Comparison of ENCODE assay signal across 9 mouse cellular contexts in the genomic region with DNA sequence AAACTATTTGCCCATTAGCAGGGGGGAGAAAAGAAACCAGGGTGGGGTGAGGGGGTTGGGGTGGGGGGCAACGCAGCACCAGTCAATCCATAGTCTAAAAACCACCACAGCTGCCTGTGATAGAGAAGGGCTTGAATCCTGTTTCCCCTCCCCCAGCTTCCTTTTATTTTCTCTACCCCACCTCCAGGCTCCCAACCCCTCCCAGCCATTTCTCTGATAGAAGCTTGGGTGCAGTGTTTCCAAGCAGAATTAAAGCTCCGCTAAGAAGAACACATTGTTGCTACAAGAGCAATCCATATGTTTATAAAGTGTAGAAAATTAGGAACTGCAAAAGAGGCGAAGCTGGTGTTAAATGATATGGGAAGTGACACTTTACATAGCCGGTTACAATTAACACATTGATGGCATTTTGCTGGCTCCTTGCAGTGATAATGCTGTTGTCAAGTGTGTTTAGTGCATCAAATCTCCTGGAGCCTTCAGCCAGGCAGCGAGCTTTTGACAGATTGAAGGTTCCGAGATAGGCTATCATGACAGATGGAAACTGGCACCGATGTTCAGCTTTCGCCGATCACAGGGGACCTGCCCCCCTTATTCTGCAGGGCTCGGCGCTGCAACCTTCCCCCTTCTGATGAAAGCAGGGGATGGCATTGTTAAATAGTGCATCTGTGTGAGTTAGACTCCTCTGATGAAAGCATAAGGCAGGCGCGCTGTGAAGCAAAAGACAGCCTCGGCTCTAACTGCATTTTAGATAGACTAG.
DNase-seq lines count a peak whose midpoint lies in the region; ATAC-seq and TF ChIP-seq lines count a peak whose summit lies in the region.
"Had no signal": no experiment of that assay in that cellular context is flagged by ENCODE, and none has a peak within 500 bp of the region (broad histone marks: within the 10 kb centered on the region; RNA-seq: fewer than 3 reads in every experiment).

No protein-coding gene starts in this region.

- H3K9ac ChIP-seq in heart, embryonic 14.5 days (ENCODE audit: low read length), result peak overlapping the region; percentile 12; the same call in 1 of the 2 replicates
- H3K9ac ChIP-seq in heart, adult 2 months (ENCODE audit: low read depth, low read length), result no peak overlapping the region
- H3K9ac ChIP-seq in forebrain, embryonic 13.5 days, result peak overlapping the region; percentile 58

- TF ChIP-seq CTCF in heart, adult 2 months (IDR thresholded peaks at IDR 0.05), result no peak

- H3K79me2 ChIP-seq in heart, adult 2 months (replicated peaks; ENCODE audit: control insufficient read depth, insufficient read depth, low read length), result no peaks in the 10 kb centered on the region

- H3K4me3 ChIP-seq in heart, embryonic 14.5 days (ENCODE audit: control insufficient read depth in 1 of 2, insufficient read depth in 1 of 2, low read depth in 1 of 2, low read length in 2 of 2), result peak overlapping the region; percentile 15 to 27
- H3K4me3 ChIP-seq in heart, adult 2 months, result no peak overlapping the region
- peak overlapping the region; percentile 32 for H3K4me3 ChIP-seq in forebrain, embryonic 13.5 days
- H3K4me3 ChIP-seq in midbrain, embryonic 10.5 days, result peak overlapping the region; percentile 55

- DNase-seq in heart, adult 2 months, result no peak
- DNase-seq in brain, adult 2 months (ENCODE audit: low read depth, low spot score), result peak; percentile 33
- DNase-seq in midbrain, embryonic 10.5 days (ENCODE audit: low spot score), result peak; percentile 45
- no peak for DNase-seq in urinary bladder, postnatal 25 days (ENCODE audit: low spot score)

- peak overlapping the region; percentile 67 for H3K4me2 ChIP-seq in heart, embryonic 14.5 days (ENCODE audit: low read length)
- H3K4me2 ChIP-seq in forebrain, embryonic 13.5 days, result peak overlapping the region; percentile 66

- H3K4me1 ChIP-seq in heart, embryonic 14.5 days (ENCODE audit: control insufficient read depth in 2 of 2, insufficient read depth in 2 of 2, low read length in 2 of 2), result peaks cover 0 to 6% of the 10 kb centered on the region in 2 experiments; a peak in 1 of 4 replicates
- H3K4me1 ChIP-seq in heart, adult 2 months (ENCODE audit: control insufficient read depth, insufficient read depth, low read length), result no peaks in the 10 kb centered on the region
- H3K4me1 ChIP-seq in forebrain, embryonic 13.5 days, result peaks cover 41% of the 10 kb centered on the region
- peaks cover 40% of the 10 kb centered on the region for H3K4me1 ChIP-seq in midbrain, embryonic 10.5 days

- ATAC-seq in heart, embryonic 14.5 days (ENCODE audit: insufficient number of reproducible peaks, insufficient read depth, low FRiP score, low read depth), result no peak
- ATAC-seq in forebrain, embryonic 13.5 days, result peak; percentile 92
- no peak for ATAC-seq in megakaryocyte-erythroid progenitor cell, adult 5-6 weeks (replicated peaks; ENCODE audit: low FRiP score, low TSS enrichment, poor library complexity, severe bottlenecking)
- ATAC-seq in inflammation-experienced regulatory T-cells, adult 6 months, result no peak
- ATAC-seq: Patski had no signal

- TF ChIP-seq EP300 in heart, adult 2 months (IDR thresholded peaks at IDR 0.05; ENCODE audit: insufficient read depth, low read depth, low read length), result no peak

- 0 out of 2 replicates have a peak, but pooled peaks cover 8% of the 10 kb centered on the region for H3K27me3 ChIP-seq in heart, embryonic 14.5 days (ENCODE audit: control insufficient read depth, insufficient read depth, low read length)
- peaks cover 5% of the 10 kb centered on the region for H3K27me3 ChIP-seq in heart, adult 2 months (ENCODE audit: control insufficient read depth, insufficient read depth, low read length)
- H3K27me3 ChIP-seq in forebrain, embryonic 13.5 days, result peaks cover 10% of the 10 kb centered on the region; the same call in 1 of the 2 replicates
- peaks cover 45% of the 10 kb centered on the region for H3K27me3 ChIP-seq in midbrain, embryonic 10.5 days (ENCODE audit: low read depth, poor library complexity, severe bottlenecking)

- no peak for TF ChIP-seq POLR2A in heart, adult 2 months (IDR thresholded peaks at IDR 0.05; ENCODE audit: insufficient read depth, low read depth, low read length)

- H3K36me3 ChIP-seq in heart, embryonic 14.5 days (ENCODE audit: control insufficient read depth, insufficient read depth, low read length), result no peaks in the 10 kb centered on the region
- H3K36me3 ChIP-seq in heart, adult 2 months (ENCODE audit: control insufficient read depth, insufficient read depth, low read length), result no peaks in the 10 kb centered on the region
- no peaks in the 10 kb centered on the region for H3K36me3 ChIP-seq in forebrain, embryonic 13.5 days (ENCODE audit: poor library complexity, severe bottlenecking)
- no peaks in the 10 kb centered on the region for H3K36me3 ChIP-seq in midbrain, embryonic 10.5 days

- no peak overlapping the region for H3K27ac ChIP-seq in heart, embryonic 14.5 days (replicated peaks in 1 of 2; ENCODE audit: control insufficient read depth in 1 of 2, insufficient read depth in 1 of 2, low read depth in 2 of 2, low read length in 2 of 2)
- H3K27ac ChIP-seq in heart, adult 2 months, result no peak overlapping the region
- H3K27ac ChIP-seq in forebrain, embryonic 13.5 days, result peak overlapping the region; percentile 68
- H3K27ac ChIP-seq in midbrain, embryonic 10.5 days (replicated peaks), result peak overlapping the region; percentile 74

- WGBS in heart, embryonic 14.5 days, result under 1% methylated on average over 14 of the region's 14 CpGs
- 1% methylated on average over 14 of the region's 14 CpGs for WGBS in heart, adult 2 months
- WGBS in forebrain, embryonic 13.5 days, result 0% methylated on average over 14 of the region's 14 CpGs
- WGBS in midbrain, embryonic 10.5 days, result under 1% methylated on average over 14 of the region's 14 CpGs

- H3K9me3 ChIP-seq in heart, embryonic 14.5 days (ENCODE audit: control insufficient read depth, low read length), result no peaks in the 10 kb centered on the region
- H3K9me3 ChIP-seq in forebrain, embryonic 13.5 days (replicated peaks), result no peaks in the 10 kb centered on the region
- H3K9me3 ChIP-seq in midbrain, embryonic 10.5 days (replicated peaks), result no peaks in the 10 kb centered on the region

- intact Hi-C loops in heart, adult 2 months (cut with DNase I), result no loop called here

Comparison
In these comparisons a context has a peak if more than half of its experiments do, and no peak if none do; other contexts are left out.
1. H3K27ac ChIP-seq: peak in forebrain, embryonic 13.5 days (single experiment) and midbrain, embryonic 10.5 days (single experiment); none in heart, embryonic 14.5 days (0 of 2) and heart, adult 2 months (single experiment).
2. DNase-seq: peak in brain, adult 2 months (single experiment) and midbrain, embryonic 10.5 days (single experiment); none in heart, adult 2 months (0 of 2) and urinary bladder, postnatal 25 days (single experiment).